Mouse (Mus musculus): ENCODE data around the gene Lrrc63. TPM values are rescaled to one million over a fixed set of nuclear protein-coding genes. Genes with fewer than 3 reads are reported as not detected.

The Lrrc63 gene
- polyA plus RNA-seq, 1 experiment from 2014 or later, result not detected

DNA sequence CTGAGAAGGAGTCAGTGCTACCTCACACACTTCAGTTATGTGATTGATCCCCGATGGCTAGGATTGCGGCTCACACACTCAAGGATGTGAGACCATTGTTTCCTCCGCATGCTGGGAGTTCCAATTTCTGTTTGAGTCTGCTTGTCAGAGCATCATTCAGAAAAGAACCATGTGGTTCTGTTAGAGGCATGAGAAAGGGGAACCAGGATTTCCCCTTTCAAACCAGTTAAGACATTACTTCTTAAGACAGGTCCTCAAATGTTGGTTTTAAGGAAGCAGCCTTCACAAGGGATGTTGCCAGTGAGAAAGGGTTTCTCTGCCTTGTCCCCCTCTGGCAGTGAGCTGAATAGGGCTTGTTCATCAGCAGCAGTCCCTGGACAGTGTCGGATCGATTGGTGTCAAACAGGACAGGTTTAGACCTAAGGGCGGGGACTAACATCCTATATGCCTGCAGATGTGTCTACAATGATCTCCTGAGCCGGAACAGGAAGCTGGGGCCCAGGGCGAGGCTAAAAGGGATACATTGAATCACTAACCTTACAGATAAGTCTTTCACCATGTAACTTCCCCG is 73.7 kb downstream of the Lrrc63 start:
- no peaks in the 10 kb centered on the region for H3K4me1 ChIP-seq (ENCODE audit: control insufficient read depth, insufficient read depth, low read length)
- 85% methylated on average over 9 of the region's 9 CpGs for WGBS
- no peak overlapping the region for H3K27ac ChIP-seq (ENCODE audit: low read depth, low read length)
- no peaks in the 10 kb centered on the region for H3K27me3 ChIP-seq (replicated peaks; ENCODE audit: control insufficient read depth, insufficient read depth, low read length)
- no peaks in the 10 kb centered on the region for H3K9me3 ChIP-seq (replicated peaks; ENCODE audit: control insufficient read depth, low read length)
- no peak overlapping the region for H3K4me3 ChIP-seq (ENCODE audit: low read depth, low read length)
- H3K9ac ChIP-seq (ENCODE audit: low read length), result no peak overlapping the region
- no peak overlapping the region for H3K4me2 ChIP-seq (ENCODE audit: low read length)
- ATAC-seq, result no peak
- H3K36me3 ChIP-seq (ENCODE audit: control insufficient read depth, insufficient read depth, low read length), result no peaks in the 10 kb centered on the region
- DNase-seq (ENCODE audit: low spot score), result no peak

- DNase-seq (ENCODE audit: low spot score) (no peak), ATAC-seq (no peak)
- Histone ChIP-seq H3K36me3 (ENCODE audit: control insufficient read depth, insufficient read depth, low read length) (no peaks in the 10 kb centered on the region), H3K9me3 (replicated peaks; ENCODE audit: control insufficient read depth, low read length) (no peaks in the 10 kb centered on the region), H3K4me3 (ENCODE audit: low read depth, low read length) (no peak overlapping the region), H3K4me1 (ENCODE audit: control insufficient read depth, insufficient read depth, low read length) (no peaks in the 10 kb centered on the region), H3K27ac (ENCODE audit: low read depth, low read length) (no peak overlapping the region), H3K9ac (ENCODE audit: low read length) (no peak overlapping the region), H3K27me3 (replicated peaks; ENCODE audit: control insufficient read depth, insufficient read depth, low read length) (no peaks in the 10 kb centered on the region), H3K4me2 (ENCODE audit: low read length) (no peak overlapping the region)
- 90% methylated on average over 14 of the region's 14 CpGs for WGBS
Measured at GRCm38 (mm10) chr14:75054455-75055343, 76.0 kb downstream of the Lrrc63 start.

DNA sequence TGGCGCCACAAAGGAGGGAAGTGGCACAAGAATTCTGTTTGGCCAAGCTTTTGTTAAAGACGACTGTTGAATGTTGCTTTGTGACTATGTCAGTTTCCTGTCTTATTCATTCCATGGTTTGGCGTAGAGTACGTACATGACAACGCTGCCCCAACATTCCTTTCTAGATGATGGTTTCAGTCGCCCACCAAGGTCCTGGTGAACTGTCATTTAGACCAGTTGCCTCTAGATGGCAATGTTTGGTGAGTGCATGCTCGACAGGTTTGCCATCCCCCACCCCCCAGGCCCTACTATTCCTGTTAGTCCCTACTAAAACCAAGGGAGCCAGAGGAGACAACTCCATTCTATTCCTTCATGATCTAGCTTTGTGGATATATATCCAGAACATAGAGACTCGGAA is 78.2 kb downstream of the Lrrc63 start:
- Histone ChIP-seq H3K4me1 (ENCODE audit: control insufficient read depth, insufficient read depth, low read length) (no peaks in the 10 kb centered on the region), H3K4me2 (ENCODE audit: low read length) (no peak overlapping the region), H3K27ac (ENCODE audit: low read depth, low read length) (no peak overlapping the region), H3K4me3 (ENCODE audit: low read depth, low read length) (no peak overlapping the region), H3K9ac (ENCODE audit: low read length) (no peak overlapping the region), H3K36me3 (ENCODE audit: control insufficient read depth, insufficient read depth, low read length) (no peaks in the 10 kb centered on the region), H3K9me3 (replicated peaks; ENCODE audit: control insufficient read depth, low read length) (no peaks in the 10 kb centered on the region), H3K27me3 (replicated peaks; ENCODE audit: control insufficient read depth, insufficient read depth, low read length) (no peaks in the 10 kb centered on the region)
- 68% methylated on average over 8 of the region's 8 CpGs for WGBS
- ATAC-seq, result no peak
- DNase-seq (ENCODE audit: low spot score), result peak; percentile 10

- no peak for ATAC-seq
- no peak overlapping the region for H3K27ac ChIP-seq (ENCODE audit: low read depth, low read length)
- no peak overlapping the region for H3K4me2 ChIP-seq (ENCODE audit: low read length)
- H3K27me3 ChIP-seq (replicated peaks; ENCODE audit: control insufficient read depth, insufficient read depth, low read length), result no peaks in the 10 kb centered on the region
- H3K9me3 ChIP-seq (replicated peaks; ENCODE audit: control insufficient read depth, low read length), result no peaks in the 10 kb centered on the region
- no peak overlapping the region for H3K4me3 ChIP-seq (ENCODE audit: low read depth, low read length)
- 80% methylated on average over 7 of the region's 7 CpGs for WGBS
- H3K4me1 ChIP-seq (ENCODE audit: control insufficient read depth, insufficient read depth, low read length), result no peaks in the 10 kb centered on the region
- DNase-seq (ENCODE audit: low spot score), result no peak
- no peaks in the 10 kb centered on the region for H3K36me3 ChIP-seq (ENCODE audit: control insufficient read depth, insufficient read depth, low read length)
- H3K9ac ChIP-seq (ENCODE audit: low read length), result no peak overlapping the region
Measured at GRCm38 (mm10) chr14:75045184-75045583, 85.5 kb downstream of the Lrrc63 start.

GRCm38 (mm10) chr14:75035431-75035830 is 95.2 kb downstream of the Lrrc63 start:
- H3K27ac ChIP-seq (ENCODE audit: low read depth, low read length), result no peak overlapping the region
- ATAC-seq, result no peak
- H3K4me3 ChIP-seq (ENCODE audit: low read depth, low read length), result no peak overlapping the region
- no peaks in the 10 kb centered on the region for H3K27me3 ChIP-seq (replicated peaks; ENCODE audit: control insufficient read depth, insufficient read depth, low read length)
- no peaks in the 10 kb centered on the region for H3K9me3 ChIP-seq (replicated peaks; ENCODE audit: control insufficient read depth, low read length)
- H3K36me3 ChIP-seq (ENCODE audit: control insufficient read depth, insufficient read depth, low read length), result no peaks in the 10 kb centered on the region
- DNase-seq (ENCODE audit: low spot score), result peak; percentile 31
- no peak overlapping the region for H3K9ac ChIP-seq (ENCODE audit: low read length)
- no peaks in the 10 kb centered on the region for H3K4me1 ChIP-seq (ENCODE audit: control insufficient read depth, insufficient read depth, low read length)
- no peak overlapping the region for H3K4me2 ChIP-seq (ENCODE audit: low read length)
- 63% methylated on average over 11 of the region's 11 CpGs for WGBS

Other genes with a start within 250 kb of the Lrrc63 start
- gene Lrch1, start 183.0 kb downstream of the Lrrc63 start, polyA plus RNA-seq (2014; fragmentation: Nextera tagmentation; extraction: Ambion mirVana), result 6.8 and 10.7 TPM in 2 replicates
- gene Rubcnl, start 114.9 kb downstream of the Lrrc63 start, polyA plus RNA-seq (2014; fragmentation: Nextera tagmentation; extraction: Ambion mirVana), result 0.19 and 0.30 TPM in 2 replicates
- gene Lcp1, start 220 bp upstream of the Lrrc63 start, polyA plus RNA-seq (2014; fragmentation: Nextera tagmentation; extraction: Ambion mirVana), result 13.0 and 16.5 TPM in 2 replicates
- gene Cpb2, start 111.4 kb upstream of the Lrrc63 start, polyA plus RNA-seq (2014; fragmentation: Nextera tagmentation; extraction: Ambion mirVana), result 0.25 TPM in 1 of 2 replicates, not detected in the other
- gene Zc3h13, start 153.5 kb upstream of the Lrrc63 start, polyA plus RNA-seq (2014; fragmentation: Nextera tagmentation; extraction: Ambion mirVana), result 33.9 and 36.4 TPM in 2 replicates

Data from forebrain, embryonic 14.5 days (tissue).